Mouse (Mus musculus): ENCODE measurements around the gene Ctnna3.
A peak's percentile ranks its signal among the peaks of the same experiment; 100 is the strongest.
"Not testable (repeated sequence)": the region's sequence is repeated elsewhere in the genome, so short reads cannot be mapped to it uniquely, and the experiment has no call there.

Ctnna3 gene

DNA sequence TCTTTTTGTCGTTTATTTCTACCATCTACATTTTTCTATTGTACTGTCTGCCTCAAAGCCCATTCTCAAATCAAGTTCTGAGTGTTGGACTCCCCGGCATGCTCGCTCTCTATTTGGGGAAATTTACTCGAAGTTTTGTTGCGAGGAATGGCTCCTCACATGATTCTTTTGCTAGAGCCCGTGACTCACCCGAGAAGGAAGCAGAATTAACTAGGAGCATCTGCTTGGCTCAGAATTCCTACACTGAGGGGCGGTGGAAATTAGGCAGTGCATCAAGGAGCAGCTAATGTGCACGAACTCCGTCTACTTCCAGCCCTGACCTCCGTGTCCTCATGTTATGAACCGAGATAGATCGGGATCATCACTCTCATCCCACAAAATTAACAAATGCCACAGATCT is 751.8 kb downstream of the Ctnna3 start:
- DNase-seq (ENCODE audit: low spot score in 2 of 2): peak; percentile 21 to 54

DNA sequence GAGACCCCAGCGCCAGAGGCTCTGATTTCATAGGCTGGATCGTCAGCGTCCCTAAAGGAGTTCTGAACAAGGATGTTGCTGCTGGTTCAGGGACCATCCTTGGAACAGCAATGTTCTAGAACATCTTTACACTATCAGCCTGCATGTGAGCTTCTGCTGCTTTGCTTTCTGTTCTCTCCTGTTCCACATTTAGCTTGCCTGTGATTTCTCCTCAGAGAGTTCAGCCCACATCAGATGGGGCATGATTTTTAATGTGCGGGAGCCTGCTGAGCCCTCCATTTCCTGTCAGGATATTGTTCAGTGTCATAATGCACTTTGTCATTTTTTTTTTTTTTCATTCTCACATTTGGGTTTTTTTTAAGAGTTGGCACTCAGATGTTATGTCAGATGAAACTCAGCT is 752.8 kb downstream of the Ctnna3 start:
- DNase-seq (ENCODE audit: low spot score in 2 of 2): peak; percentile 5 to 39

DNA sequence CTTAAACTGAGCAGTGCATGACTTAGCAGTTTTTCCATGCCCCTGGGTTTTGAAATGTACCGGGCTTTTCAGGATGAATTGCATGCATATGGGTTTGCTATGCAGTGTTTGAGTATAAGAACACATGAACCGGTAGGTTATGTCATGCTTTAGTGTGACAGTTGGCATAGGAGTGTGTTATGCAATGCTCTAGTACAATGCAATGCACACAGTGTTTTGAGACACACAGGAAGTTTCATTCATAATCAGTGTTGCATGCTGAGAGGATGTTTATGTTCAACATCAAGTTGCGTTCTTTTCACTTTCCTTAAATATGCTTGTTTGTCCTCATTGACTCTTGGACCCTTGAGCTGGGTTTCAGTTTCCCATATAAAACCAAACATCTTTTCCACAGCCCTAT is 758.1 kb downstream of the Ctnna3 start:
- DNase-seq (ENCODE audit: low spot score in 2 of 2): no peak

- no peak for DNase-seq (ENCODE audit: low spot score in 2 of 2)
Measured at GRCm38 (mm10) chr10:64197584-64197983, 767.7 kb downstream of the Ctnna3 start.

DNA sequence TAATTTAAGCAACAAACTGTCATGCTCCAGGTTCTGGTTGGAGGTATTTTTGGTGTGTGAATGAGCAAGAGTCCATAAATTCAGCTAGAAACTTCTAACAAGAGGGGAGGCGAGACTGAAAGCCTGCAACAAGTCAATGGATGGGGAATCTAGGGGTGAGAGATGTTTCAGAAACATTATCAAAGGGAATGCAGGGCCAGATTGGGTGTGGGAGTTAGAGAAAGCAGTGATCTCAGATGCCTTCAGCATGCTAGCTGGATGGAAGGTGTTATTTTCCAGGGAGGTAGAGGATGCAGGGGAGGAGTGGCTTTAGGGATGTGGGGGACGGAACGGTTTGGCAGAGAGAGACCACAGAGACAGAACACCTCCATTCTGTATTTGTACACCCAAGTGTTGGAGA is 785.7 kb downstream of the Ctnna3 start:
- peak; percentile 46 to 75 for DNase-seq (ENCODE audit: low spot score in 2 of 2)

DNA sequence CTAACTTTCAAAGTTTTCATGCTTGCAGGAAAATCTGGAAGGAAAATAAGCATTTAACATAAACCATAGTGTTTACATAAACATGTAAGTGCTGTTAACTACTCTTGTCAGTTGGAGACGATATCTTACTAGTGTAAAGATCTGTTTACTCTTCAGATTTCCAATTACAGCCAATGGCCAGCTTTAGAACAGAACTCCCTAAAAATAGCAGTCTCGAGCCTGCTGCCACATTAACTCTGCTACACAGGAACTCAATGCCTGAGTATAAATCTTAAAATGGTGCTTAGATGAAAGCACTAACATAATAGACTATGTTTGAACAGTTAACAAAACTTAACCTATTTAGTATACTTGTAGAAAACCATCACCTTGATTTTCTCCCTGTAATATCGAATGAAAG is 793.1 kb downstream of the Ctnna3 start:
- no peak for DNase-seq (ENCODE audit: low spot score in 2 of 2)

DNA sequence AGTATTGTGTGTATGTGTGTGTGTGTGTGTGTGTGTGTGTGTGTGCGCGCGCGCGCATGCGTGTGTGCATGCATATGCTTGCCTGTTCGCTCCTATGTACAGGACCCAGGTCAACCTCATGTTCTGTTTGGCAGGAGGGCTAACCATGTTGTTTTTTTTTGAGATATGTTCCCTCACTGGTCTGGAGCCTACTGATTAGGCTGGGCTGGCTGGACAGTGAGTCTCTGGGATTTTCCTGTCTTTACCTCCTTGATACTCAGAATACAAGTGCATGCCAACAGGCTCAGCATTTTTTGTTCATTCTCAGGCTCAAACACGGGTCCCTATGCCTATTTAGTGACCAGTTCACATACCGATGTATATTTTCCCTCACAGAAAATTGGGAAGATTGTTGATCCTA is 794.1 kb downstream of the Ctnna3 start:
- DNase-seq (ENCODE audit: low spot score in 2 of 2): no peak

DNA sequence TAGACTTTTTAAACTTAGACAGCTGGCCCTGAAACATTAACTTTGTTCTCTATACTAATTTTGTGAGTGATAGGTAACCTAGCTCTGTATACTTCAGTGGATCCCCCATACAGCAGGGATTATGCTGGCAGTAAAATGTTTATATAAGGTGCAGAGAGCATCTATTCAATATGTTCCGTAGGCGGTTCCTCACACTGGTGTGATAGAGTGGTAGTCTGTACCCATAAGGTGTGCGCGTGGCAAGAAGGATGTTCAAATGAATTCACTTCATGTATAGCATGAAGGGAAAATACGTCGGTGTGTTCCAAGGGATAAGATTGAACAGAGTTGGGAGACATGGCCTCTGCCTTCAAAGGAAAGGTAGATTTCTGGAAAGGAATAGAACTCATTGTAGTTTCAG is 794.5 kb downstream of the Ctnna3 start:
- no peak for DNase-seq (ENCODE audit: low spot score in 2 of 2)

DNA sequence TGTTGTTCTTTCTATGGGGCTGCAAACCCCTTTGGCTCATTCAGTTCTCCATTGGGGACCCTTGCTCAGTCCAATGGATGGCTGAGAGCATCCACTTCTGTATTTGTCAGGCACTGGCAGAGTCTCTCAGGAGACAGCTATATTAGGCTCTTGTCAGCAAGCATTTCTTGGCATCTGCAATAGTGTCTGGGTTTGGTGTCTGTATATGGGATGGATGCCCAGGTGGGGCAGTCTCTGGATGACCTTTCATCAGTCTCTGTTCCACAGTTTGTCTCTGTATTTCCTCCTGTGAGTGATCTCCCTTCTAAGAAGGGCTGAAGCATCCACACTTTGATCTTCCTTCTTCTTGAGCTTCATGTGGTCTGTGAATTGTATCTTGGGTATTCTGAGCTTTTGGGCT is 795.9 kb downstream of the Ctnna3 start:
- DNase-seq (ENCODE audit: low spot score in 2 of 2): not testable (repeated sequence)

GRCm38 (mm10) chr10:64243421-64243820 is 813.5 kb downstream of the Ctnna3 start:
- no peak for DNase-seq (ENCODE audit: low spot score in 2 of 2)

DNA sequence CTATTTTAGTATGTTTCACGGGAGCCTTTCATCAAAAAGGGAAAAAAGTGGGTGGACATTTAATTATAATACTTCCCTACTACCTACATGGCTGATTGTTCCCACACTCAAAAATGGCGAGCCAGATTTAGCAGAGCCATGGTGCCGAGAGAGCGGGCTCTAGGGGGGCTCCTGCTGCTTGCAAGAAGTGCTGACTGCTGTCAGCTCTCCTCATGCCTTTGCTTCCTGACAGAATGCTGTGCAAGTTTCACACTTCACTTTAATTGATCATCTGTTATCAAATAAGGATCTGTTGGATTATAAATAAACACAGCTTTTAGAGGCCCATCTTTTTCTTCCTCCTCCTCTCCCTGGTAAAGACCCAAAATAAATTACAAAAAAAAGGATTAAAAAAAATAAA is 838.3 kb downstream of the Ctnna3 start:
- peak; percentile 11 to 30 for DNase-seq (ENCODE audit: low spot score in 2 of 2)

DNA sequence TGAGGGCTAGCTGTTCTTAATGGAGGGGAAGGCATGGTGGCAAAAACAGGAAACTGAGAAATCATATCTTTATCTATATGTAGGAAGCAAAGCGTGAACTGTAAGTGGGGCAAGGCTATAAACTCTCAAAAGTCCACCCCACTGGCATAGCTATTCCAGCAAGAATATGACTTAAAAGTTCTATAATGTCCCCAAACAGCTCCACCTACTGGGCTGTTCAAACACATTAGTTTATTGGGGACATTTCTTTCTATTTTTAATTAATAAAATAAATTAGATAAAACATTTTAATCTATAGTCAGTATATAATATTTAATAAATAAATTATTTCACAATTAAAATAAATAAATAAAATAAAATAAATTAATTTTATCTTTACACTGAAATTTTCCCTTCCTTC is 845.2 kb downstream of the Ctnna3 start:
- no peak for DNase-seq (ENCODE audit: low spot score in 2 of 2)

GRCm38 (mm10) chr10:64278836-64279235 is 848.9 kb downstream of the Ctnna3 start:
- DNase-seq (ENCODE audit: low spot score in 2 of 2): no peak

DNA sequence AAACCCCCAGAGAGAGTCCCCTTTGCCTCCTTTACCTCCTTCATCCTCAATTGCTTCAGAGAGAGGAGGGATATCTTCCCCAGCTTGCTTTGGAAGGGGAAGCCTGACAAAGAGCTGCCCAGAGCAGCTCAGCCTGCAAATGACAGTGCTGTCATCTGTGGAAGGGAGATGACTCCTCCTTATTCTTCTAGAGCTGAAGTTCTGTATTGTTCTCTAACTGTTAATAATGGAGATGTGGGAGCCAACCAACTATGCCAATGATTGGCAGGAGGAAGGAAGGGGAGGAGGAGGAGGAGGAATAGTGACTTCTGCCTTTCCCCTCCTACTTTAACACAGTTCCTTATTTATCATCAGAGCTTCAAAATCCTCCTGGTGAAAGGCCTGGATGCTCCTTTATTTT is 875.9 kb downstream of the Ctnna3 start:
- no peak for DNase-seq (ENCODE audit: low spot score in 2 of 2)

GRCm38 (mm10) chr10:64311622-64312292 is 881.9 kb downstream of the Ctnna3 start:
- peak in 1 of 2 experiments; percentile 10 for DNase-seq (ENCODE audit: low spot score in 2 of 2)

GRCm38 (mm10) chr10:64320332-64320731 is 890.4 kb downstream of the Ctnna3 start:
- peak; percentile 12 to 24 for DNase-seq (ENCODE audit: low spot score in 2 of 2)

DNA sequence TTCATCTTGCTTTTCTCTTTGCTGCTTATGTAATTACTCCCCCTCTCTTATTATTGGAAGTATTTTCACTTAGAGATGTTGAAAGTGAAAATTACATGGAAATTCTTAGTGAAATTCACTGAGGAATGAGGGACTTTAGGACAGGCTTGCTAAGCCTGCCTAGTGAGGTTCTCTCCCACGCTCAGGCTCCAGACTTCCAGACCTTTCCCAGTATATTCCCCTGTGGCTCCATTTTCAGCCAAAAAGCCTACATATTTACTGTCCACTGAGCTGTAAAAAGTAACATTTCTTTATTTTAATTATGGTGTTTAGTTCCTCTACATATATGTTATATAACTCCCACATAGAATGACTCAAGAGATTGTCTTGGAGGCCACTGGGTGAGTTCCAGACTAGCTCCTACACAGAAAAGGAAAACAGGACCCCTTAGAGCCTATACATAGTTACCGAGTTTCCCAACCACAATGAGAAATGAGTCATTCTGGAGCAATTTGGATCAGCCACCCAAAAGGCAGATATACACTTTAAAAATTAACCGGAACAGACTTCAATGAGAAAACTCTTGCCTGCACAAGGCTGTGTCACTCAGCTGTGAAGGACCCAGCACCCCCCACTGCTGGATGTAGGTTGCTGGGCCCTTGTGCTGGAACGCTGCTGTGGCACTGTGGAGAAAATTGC is 912.9 kb downstream of the Ctnna3 start:
- peak; percentile 18 to 41 for DNase-seq (ENCODE audit: low spot score in 2 of 2)

DNA sequence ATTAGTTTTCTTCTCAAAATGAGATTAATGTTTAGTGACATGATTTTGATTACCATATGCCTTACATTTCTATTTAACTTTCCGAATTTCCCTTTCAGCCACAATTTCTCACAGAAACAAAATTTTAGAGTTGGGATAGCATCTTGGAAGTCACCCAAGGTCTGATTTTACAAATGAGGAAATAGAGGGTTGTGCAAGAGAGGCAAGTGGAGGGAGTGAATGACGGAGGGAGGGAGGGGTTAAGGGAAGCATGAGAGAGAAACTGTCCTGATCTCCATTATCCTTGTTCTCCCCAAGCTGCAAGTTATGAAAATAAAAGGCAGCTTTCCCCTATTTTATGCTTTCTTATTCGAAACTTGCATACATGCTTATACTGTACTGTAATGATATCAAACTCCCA is 943.4 kb downstream of the Ctnna3 start:
- no peak for DNase-seq (ENCODE audit: low spot score in 2 of 2)

- DNase-seq (ENCODE audit: low spot score in 2 of 2): no peak
Measured at GRCm38 (mm10) chr10:64377751-64378150, 947.9 kb downstream of the Ctnna3 start.

DNA sequence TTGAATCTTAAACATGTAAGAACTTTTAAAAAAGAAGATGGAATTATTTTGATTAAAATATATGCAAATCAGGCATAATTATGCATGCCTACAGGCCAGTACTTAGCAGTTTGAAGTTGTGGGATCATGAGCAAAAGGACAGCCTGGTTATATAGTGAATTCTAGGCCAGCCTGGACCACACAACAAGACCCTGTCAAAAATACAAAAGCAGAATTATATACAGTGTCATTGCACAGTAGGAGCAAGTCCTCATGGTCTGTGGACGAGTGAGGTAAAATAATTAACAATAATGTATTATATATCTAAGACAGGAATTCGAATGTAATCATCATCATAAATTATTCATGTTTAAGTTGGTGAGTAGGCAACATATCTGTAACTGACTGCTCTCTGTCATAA is 966.7 kb downstream of the Ctnna3 start:
- DNase-seq (ENCODE audit: low spot score in 2 of 2): no peak

DNA sequence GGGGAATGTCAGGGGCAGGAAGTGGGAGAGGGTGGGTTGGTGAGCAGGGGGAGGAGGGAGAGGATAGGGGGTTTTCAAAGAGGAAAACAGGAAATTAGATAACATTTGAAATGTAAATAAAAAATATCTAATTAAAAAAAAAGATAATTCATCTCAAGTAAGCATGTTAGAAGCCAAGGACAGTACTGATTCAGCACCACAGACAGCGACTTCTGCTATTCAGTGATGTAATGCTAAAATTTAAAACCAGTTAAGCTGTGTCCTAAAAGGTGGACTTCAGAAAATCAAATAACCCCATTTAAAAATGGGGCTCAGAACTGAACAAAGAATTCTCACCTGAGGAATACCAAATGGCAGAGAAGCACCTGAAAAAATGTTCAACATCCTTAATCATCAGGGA is 988.5 kb downstream of the Ctnna3 start:
- not testable (repeated sequence) for DNase-seq (ENCODE audit: low spot score in 2 of 2)

DNA sequence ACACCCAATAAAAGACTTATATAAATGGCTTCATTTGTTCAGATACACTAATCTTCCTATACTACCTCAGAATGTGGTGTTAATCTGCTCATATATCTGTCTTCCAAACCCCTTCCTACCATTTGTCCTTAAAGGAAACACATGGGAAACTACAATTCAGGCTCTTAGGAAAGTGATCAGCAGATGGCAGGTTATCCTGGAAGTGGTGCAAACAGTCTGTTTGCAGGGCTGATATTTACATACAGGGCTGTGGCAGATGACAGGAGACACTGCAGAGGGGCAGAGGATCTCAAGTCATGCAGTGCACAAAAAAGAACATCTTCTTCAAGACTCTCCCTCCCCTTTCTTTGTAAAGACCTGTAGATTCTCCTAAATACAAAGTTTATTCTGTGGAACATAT is 1008.8 kb downstream of the Ctnna3 start:
- DNase-seq (ENCODE audit: low spot score in 2 of 2): no peak

GRCm38 (mm10) chr10:64448624-64449023 is 1018.7 kb downstream of the Ctnna3 start:
- no peak for DNase-seq (ENCODE audit: low spot score in 2 of 2)

DNA sequence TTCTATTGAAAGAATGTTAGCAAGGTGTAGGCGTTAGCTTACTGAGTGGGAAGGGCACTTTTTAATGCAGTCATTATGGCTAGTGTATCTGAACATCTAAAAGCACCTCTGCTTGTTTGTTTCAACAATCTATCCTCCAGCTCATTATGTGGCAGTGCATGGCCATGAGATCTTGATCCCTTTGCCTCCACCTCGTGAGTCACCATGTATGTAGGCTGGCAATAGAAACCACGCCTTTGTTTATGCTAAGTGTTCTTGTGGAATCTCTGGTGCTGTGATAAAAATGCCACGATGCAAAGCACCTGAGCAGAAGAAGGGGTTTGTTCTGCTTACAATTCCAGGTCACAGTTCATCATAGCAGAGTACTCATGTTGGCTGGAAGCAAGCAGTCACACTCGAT is 1053.4 kb downstream of the Ctnna3 start:
- DNase-seq (ENCODE audit: low spot score in 2 of 2): no peak
